Mouse (Mus musculus): ENCODE measurements around the gene Enpp6. TPM values are rescaled to one million over a fixed set of nuclear protein-coding genes. Genes with fewer than 3 reads are reported as not detected.
"Not testable (repeated sequence)": the region's sequence is repeated elsewhere in the genome, so short reads cannot be mapped to it uniquely, and the experiment has no call there.

Gene Enpp6
- total RNA-seq, 1 experiment from 2014 or later: not detected

GRCm38 (mm10) chr8:46992579-46992978 lies 5.9 kb downstream of the Enpp6 start:
- peak; percentile 72 for ATAC-seq (replicated peaks; ENCODE audit: low read depth, poor library complexity, severe bottlenecking)

DNA sequence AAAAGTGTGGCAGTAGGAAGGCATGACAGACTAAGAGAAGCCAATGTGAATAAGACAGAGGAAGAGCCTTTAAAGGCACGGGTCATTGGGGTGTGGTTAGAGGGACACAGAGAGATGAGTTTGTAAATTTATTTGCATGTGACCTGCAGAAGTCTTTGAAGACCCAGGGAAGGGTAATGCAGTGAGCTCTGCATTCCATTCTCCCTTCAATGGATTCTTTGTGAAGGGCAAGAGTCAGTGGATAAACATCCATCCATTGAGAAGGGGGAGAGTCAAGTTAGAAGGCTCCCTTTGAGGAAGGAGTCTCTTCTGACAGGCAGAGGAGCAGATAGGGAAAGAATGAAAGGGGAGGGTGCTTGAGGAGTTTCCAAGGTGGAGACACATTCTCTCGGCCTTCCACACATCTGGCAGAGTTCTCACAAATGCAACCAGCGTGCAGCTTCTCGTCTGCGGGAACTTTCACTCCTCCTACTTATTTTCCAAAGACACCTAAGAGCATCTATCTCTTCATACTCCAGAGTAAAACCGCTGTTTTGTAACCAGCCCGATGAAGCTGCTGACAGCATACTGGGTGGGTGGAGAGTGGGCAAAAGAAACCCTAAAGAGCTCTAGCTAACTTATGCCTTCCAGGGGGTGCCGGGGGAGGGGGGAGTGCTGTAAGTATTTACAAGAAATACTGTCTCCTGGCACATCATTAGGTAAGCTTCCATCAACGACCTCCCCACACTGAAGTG lies 9.4 kb downstream of the Enpp6 start:
- no peak for ATAC-seq (replicated peaks; ENCODE audit: low read depth, poor library complexity, severe bottlenecking)

- no peak for ATAC-seq (replicated peaks; ENCODE audit: low read depth, poor library complexity, severe bottlenecking)
Measured at GRCm38 (mm10) chr8:47005676-47006075, 19.0 kb downstream of the Enpp6 start.

- ATAC-seq (replicated peaks; ENCODE audit: low read depth, poor library complexity, severe bottlenecking): no peak
Measured at GRCm38 (mm10) chr8:47006785-47007184, 20.1 kb downstream of the Enpp6 start.

GRCm38 (mm10) chr8:47008220-47008773 lies 21.6 kb downstream of the Enpp6 start:
- peak; percentile 78 for ATAC-seq (replicated peaks; ENCODE audit: low read depth, poor library complexity, severe bottlenecking)

DNA sequence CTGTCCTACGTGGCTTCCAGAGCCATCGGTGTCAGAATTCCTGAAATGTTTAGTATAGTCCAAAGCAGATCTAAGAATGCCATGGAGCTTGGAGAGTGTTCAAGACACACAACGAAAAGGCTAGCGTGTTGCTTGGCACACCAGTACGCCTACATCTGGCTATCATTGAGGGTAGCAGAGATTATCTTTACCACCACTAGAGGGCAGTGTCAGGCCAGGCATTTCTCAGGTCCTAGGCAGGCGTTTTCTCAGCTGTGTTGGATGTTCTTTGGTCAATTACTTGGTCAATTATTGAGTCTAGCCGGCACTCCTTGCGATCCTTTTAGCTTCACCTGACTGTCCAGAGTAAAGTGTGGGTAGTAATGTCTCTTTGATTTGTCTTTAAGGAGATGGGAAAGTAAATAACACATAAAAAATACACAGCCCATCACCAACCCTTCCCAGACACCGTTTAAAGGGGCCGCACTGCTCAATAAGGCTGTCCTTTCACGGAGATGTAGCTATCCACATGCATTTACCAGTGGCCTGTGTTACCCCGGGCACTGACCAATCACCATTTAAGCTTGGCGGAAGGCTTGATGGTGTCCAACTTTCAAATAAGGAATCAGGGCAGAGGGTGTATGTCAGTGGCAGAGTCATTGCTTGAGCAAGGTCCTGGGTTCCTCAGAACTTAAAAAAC lies 29.7 kb downstream of the Enpp6 start:
- peak; percentile 84 for ATAC-seq (replicated peaks; ENCODE audit: low read depth, poor library complexity, severe bottlenecking)

DNA sequence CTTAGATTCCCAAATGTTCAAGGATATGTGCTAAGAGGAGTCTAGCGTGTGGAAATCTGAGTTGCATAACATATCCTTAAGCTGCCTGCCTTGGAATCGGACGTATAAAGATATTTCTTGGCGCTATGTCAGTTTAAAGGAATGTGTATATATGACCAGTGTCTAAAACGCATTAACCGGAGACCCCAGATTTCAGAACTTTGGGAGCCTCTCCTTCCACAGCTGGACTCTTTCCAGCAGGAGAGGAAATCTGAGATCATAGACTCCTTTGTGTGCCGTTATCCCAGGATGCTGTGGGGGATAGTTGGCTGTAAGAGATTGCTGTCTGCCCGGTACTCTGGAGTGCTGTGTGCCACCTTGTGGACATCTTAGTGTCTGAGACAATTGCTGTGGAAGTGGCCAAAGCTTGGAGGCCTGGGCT lies 34.5 kb downstream of the Enpp6 start:
- no peak for ATAC-seq (replicated peaks; ENCODE audit: low read depth, poor library complexity, severe bottlenecking)

GRCm38 (mm10) chr8:47024612-47025011 lies 37.9 kb downstream of the Enpp6 start:
- ATAC-seq (replicated peaks; ENCODE audit: low read depth, poor library complexity, severe bottlenecking): no peak

- no peak for ATAC-seq (replicated peaks; ENCODE audit: low read depth, poor library complexity, severe bottlenecking)
Measured at GRCm38 (mm10) chr8:47026841-47027490, 40.3 kb downstream of the Enpp6 start.

DNA sequence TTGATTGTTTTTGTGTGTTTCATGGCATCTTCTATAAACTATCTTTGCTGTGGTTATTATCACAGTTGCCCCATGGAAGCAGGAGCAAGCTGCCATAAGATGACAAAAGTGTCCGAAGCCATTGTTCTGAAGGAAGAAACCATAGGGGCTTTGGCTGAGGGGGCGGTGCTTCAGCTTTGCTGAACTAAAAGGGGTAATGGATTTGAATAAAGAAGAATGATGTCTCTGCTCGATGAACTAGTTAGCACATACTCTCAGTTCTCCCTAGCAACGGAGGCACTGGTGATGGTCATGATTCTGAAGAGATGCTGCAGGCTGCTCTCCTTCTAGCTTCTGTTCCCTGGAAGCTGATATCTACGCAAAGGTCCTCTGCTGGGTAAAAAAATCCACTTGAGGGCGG lies 41.8 kb downstream of the Enpp6 start:
- no peak for ATAC-seq (replicated peaks; ENCODE audit: low read depth, poor library complexity, severe bottlenecking)

- ATAC-seq (replicated peaks; ENCODE audit: low read depth, poor library complexity, severe bottlenecking): no peak
Measured at GRCm38 (mm10) chr8:47030321-47030720, 43.6 kb downstream of the Enpp6 start.

DNA sequence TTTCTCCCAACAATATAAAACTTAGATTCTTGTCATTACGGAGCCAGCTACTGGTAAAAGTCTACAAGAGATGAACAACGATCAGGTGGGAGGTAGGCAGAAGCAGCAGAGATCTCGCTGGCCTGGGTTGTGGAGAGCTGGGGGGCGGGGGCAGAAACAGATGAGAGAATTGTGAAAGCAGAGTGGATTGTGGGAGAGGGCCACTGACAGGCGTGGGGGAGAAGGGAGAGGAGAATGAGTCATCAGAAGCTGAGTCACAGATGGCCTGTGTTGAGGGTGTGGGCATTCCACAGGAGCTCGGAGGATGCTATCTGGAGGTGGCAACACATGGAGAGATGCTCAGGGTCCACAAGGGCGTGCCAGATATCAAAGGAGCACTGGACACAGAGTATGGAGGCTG lies 45.4 kb downstream of the Enpp6 start:
- no peak for ATAC-seq (replicated peaks; ENCODE audit: low read depth, poor library complexity, severe bottlenecking)

DNA sequence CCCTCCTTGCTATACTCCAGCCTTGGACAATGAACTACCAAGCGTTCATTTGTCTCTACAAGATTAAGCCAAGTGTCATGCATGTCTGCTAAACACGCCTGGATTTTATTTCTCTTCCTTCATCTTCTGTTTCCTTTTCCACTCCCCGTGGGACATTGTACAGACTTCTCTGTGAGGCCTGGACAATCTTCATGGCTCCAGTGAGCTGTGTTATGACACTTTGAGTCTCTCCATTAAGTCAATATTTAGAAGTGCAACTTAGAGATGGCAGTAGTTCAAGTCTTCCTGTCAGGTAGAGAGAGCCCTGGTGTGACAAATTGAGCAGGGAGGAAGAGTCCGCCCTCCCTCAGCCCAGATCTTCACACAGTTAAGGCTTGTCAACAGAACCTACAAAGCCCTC lies 47.3 kb downstream of the Enpp6 start:
- ATAC-seq (replicated peaks; ENCODE audit: low read depth, poor library complexity, severe bottlenecking): no peak

GRCm38 (mm10) chr8:47036501-47036900 lies 49.8 kb downstream of the Enpp6 start:
- no peak for ATAC-seq (replicated peaks; ENCODE audit: low read depth, poor library complexity, severe bottlenecking)

DNA sequence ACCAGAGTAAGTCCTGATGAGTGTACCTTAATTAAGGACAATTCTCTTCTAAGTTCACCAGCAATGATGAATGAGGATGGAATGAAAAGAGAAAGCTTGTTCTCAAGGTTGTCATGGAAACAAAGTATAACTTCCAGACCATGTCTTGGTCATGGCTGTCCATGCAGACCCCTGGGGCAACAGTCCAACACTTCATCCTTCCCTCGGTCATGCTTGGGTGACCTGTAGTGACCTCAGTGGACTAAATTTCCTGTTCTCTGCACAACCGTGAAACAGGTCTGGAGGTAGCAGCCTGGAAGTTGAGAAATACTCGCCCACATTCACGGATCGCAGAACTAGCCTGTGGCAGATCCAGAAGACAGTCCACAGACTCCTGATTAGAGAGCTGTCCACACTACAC lies 50.7 kb downstream of the Enpp6 start:
- ATAC-seq (replicated peaks; ENCODE audit: low read depth, poor library complexity, severe bottlenecking): no peak

DNA sequence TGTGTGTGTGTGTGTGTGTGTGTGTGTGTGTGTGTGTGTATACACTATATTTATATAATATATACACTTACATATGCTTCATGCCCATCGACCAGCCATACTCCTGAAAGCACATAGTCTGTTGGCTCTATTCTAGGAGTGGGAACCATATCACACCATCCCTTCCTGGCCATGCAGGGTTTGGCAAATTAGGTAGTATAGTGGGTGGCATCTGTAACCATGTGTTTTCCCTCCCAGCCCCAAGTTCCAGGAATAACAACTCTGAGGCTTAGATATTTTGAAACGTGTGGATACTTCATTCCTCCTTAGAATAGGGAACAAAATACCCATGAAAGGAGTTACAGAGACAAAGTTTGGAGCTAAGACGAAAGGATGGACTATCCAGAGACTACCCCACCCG lies 53.5 kb downstream of the Enpp6 start:
- ATAC-seq (replicated peaks; ENCODE audit: low read depth, poor library complexity, severe bottlenecking): not testable (repeated sequence)

DNA sequence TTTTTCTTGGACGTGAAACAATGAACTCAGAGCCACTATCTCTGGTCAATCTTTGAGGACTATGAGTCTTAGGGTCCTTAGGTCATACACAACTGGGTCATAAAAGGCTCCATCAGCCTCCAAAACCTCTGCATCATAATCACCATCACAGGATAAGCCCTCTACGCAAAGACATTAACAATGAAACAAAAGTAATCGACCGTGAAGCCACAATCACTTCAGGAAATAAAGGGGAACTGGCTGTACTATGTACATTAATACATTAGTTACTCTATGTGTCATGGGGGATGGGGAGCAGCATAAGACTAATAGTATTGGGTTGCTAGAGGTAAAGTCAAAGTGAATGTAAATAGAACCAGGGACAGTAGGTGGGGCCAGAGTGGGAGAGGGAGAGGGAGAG lies 59.7 kb downstream of the Enpp6 start:
- ATAC-seq (replicated peaks; ENCODE audit: low read depth, poor library complexity, severe bottlenecking): no peak

DNA sequence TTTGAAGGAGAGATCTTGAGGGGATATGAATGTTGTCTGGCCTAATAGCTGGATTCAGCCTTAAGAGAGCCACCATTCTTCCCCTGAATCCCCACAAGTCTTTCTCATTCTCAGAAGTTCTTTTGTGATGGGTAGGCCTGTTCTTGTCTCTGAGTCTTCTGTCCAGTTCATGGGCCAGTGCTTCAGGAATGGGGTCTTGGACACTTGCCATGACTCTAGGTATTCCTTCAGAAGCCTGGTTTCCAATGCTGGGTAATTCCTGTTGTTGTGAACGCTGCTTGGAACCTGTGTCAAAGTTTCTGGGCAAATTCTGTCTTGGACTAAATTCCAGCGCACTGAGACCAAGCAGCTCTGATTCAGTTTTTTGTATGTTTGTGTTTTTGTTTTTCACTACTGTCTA lies 60.5 kb downstream of the Enpp6 start:
- no peak for ATAC-seq (replicated peaks; ENCODE audit: low read depth, poor library complexity, severe bottlenecking)

DNA sequence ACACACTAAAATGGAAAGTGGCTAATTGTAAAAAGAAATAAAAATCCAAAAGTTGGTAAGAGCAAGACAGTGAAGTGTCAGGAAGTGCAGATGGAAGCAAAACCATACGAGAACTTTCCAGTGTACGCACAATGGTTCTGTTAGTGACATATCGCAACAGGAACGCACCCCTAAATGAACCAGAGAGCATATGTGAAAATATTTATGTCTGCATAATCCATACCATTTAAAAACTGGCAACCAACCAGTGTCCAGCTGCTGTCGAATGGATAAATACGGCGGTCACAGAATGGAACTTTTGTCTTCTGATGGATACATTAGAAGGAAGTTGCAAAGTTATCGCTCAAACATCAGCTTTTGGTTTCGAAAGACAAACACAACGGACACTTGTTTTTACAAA lies 61.9 kb downstream of the Enpp6 start:
- no peak for ATAC-seq (replicated peaks; ENCODE audit: low read depth, poor library complexity, severe bottlenecking)

- no peak for ATAC-seq (replicated peaks; ENCODE audit: low read depth, poor library complexity, severe bottlenecking)
Measured at GRCm38 (mm10) chr8:47052643-47053042, 66.0 kb downstream of the Enpp6 start.

DNA sequence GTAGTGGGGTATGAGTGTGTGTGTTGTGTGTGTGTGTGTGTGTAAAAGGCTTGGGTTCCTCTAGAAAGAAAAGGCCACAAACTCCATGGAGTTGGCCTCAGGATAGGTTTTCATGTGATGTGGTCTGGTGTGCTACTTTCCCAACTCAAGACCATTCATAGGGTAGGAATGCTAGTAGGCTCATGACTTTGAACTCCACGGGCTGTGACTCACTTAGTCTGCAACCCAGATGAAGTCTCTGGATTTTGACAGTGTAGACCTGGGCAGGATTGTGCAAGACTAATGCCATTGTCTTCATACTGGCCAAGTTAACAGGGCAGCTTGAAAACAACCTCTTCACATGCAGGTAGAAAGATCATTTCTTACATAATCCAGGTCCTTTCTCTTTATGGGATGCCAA lies 69.4 kb downstream of the Enpp6 start:
- ATAC-seq (replicated peaks; ENCODE audit: low read depth, poor library complexity, severe bottlenecking): no peak
